Mouse (Mus musculus) cerebellum, postnatal 10 days (tissue): ENCODE results near the gene Rbmx.

Source experiments
- DNase-seq, 2 experiments: peaks; one replicate each; pipeline ENCODE4 v3.0.0; 2021; ENCODE audit warnings: mixed read lengths in 2 of 2

Gene Rbmx

GRCm38 (mm10) chrX:57392367-57393246, at the start of gene Rbmx:
Rbmx (minus strand) TSS chrX:57393036.
- peak; percentile 91 to 92 for DNase-seq

GRCm38 (mm10) chrX:57433897-57434296, 41.1 kb upstream of the Rbmx start:
- DNase-seq, result no peak

GRCm38 (mm10) chrX:57431610-57432009, 38.8 kb upstream of the Rbmx start:
- peak; percentile 10 to 50 for DNase-seq

- DNase-seq, result peak in 1 of 2 experiments; percentile 16
Measured at GRCm38 (mm10) chrX:57408769-57409168, 15.9 kb upstream of the Rbmx start, which contains the start of gene Gm364. Gm364 (plus strand) TSS chrX:57409154.

- peak; percentile 13 to 37 for DNase-seq
Measured at GRCm38 (mm10) chrX:57403651-57404050, 10.8 kb upstream of the Rbmx start.

- no peak for DNase-seq
Measured at GRCm38 (mm10) chrX:57401388-57401787, 8.6 kb upstream of the Rbmx start.

GRCm38 (mm10) chrX:57393412-57393811, 576 bp upstream of the Rbmx start:
- peak in 1 of 2 experiments; percentile 12 for DNase-seq

GRCm38 (mm10) chrX:57380915-57381314, 11.9 kb downstream of the Rbmx start:
- peak; percentile 42 to 59 for DNase-seq

- DNase-seq, result no peak
Measured at GRCm38 (mm10) chrX:57378579-57378978, 14.3 kb downstream of the Rbmx start.

- no peak for DNase-seq
Measured at GRCm38 (mm10) chrX:57377096-57377495, 15.7 kb downstream of the Rbmx start.

GRCm38 (mm10) chrX:57374029-57374428, 18.8 kb downstream of the Rbmx start:
- DNase-seq, result no peak

GRCm38 (mm10) chrX:57373543-57373942, 19.3 kb downstream of the Rbmx start:
- DNase-seq, result no peak

GRCm38 (mm10) chrX:57372965-57373364, 19.9 kb downstream of the Rbmx start:
- DNase-seq, result no peak

GRCm38 (mm10) chrX:57364891-57365569, 27.8 kb downstream of the Rbmx start:
- no peak for DNase-seq

- DNase-seq, result no peak
Measured at GRCm38 (mm10) chrX:57359316-57359715, 33.5 kb downstream of the Rbmx start.

- no peak for DNase-seq
Measured at GRCm38 (mm10) chrX:57339220-57339619, 53.6 kb downstream of the Rbmx start.

GRCm38 (mm10) chrX:57338371-57339211, 54.2 kb downstream of the Rbmx start, which contains the start of gene Arhgef6:
Arhgef6 (minus strand) TSS chrX:57338729.
- peak; percentile 55 to 59 for DNase-seq

GRCm38 (mm10) chrX:57337582-57337981, 55.3 kb downstream of the Rbmx start:
- no peak for DNase-seq

- DNase-seq, result no peak
Measured at GRCm38 (mm10) chrX:57336958-57337357, 55.9 kb downstream of the Rbmx start.

GRCm38 (mm10) chrX:57335313-57335712, 57.5 kb downstream of the Rbmx start:
- no peak for DNase-seq
